Mouse (Mus musculus): ENCODE measurements at regions not wholly inside any gene's neighbourhood (a gene's known extent, or its start where the extent isn't known, plus 50 kb on each side); places are given as distances from the start of the nearest gene placed in this dataset.

DNA sequence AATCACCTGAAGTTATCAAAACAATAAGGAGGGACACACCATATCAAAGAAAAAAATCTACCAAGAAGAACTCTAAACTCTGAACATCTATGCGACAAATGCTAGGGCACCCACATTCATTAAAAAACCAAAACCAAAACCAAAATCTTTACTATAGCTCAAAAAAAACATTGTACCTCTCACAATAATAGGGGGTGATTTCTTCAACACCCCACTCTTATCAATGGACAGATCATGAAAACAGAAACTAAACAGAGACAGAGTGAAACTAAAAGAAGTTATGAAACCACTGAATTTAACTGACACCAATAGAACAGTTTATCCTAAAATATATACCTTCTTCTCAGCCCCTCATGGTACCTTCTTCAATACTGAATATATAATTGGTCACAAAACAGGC, 1314.5 kb upstream of the Gm7489 start:
- no peak for DNase-seq (ENCODE audit: low spot score in 2 of 2)

DNA sequence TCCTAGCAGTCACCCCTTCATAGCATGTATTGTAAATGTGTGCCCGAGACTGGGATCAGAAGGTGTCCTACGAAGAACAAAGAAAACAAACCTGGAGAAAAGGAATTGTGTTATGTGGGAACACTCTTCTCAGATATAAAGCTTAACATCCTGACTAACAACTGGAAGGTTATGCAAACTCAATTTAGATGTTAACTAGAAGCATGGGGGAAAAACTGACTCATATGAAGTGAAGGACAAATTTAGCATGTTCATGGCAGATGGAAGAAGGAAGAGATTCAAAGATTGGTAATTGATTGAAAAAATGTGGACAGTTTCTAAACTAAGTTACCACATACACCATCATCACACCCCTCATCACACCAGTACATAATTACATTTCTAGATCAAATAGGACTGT, 1307.1 kb upstream of the Gm7489 start:
- no peak for DNase-seq (ENCODE audit: low spot score in 2 of 2)

DNA sequence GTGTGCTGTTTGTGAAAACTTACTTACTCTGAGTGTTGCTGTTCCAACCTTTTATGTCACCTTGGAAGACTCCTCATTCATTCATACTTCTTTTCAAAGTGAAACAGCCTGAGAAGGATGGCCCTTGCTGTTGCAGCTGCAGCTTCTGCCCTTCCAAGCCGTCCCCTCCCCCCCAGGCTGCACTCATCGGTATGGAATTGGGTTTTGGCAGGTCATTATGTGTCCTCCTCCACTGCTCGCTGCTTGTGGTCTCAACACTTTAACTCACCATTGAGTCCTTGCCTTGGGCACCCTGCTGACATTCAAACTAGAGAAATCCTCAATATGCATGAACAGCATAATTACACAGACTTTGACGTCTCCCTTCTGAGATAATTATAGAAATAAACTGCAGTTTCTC, 1295.3 kb upstream of the Gm7489 start:
- no peak for DNase-seq (ENCODE audit: low spot score in 2 of 2)

- no peak for DNase-seq (ENCODE audit: low spot score in 2 of 2)
Observed at GRCm38 (mm10) chr15:52599511-52599910, 1285.2 kb upstream of the Gm7489 start.

GRCm38 (mm10) chr15:52599957-52600356, 1284.7 kb upstream of the Gm7489 start:
- no peak for DNase-seq (ENCODE audit: low spot score in 2 of 2)

- DNase-seq (ENCODE audit: low spot score in 2 of 2) = no peak
Observed at GRCm38 (mm10) chr15:52639790-52640189, 1244.9 kb upstream of the Gm7489 start.

DNA sequence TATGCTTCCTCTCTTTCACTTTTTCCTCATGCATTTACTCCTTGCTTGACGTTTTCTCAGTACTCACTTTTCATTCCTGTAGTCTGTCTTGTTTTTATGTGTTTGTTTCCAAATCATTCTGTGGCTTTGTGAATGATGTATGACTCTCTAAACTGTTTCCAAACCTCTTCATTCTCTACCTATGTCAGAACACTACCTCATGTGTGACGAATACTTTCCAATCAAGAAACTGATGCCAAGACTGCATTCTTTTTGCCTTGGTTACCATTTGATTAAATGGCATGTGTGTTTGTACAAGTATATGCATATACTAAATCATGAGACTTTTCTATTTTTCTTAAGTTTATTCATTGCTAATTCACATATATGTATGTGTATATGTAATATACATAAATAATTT, 1238.7 kb upstream of the Gm7489 start:
- no peak for DNase-seq (ENCODE audit: low spot score in 2 of 2)

DNA sequence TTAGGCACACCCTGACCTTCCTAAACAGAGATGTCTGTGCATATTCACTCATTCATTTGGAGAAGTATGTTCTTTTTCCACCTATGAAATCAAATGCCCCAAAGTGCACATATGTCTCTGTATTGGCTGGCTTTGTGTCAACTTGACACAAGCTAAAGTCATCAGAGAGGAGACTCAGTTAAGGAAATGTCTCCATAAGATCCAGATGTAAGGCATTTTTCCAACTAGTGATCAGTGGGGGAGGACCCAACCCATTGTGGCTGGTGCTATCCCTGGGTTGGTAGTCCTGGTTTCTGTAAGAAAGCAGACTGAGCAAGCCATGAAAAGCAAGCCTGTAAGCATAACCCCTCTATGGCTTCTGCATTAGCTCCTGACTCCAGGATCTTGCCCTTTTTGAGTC, 1226.8 kb upstream of the Gm7489 start:
- DNase-seq (ENCODE audit: low spot score in 2 of 2) = no peak

All from frontal cortex, postnatal 10 days (tissue).